Mouse (Mus musculus): ENCODE results near the gene Srsf6. TPM values are rescaled to one million over a fixed set of nuclear protein-coding genes. Genes with fewer than 3 reads are reported as not detected.

Srsf6 gene
- polyA plus RNA-seq, 1 experiment from 2014 or later = 243 TPM

- Histone ChIP-seq H3K9me3 (ENCODE audit: control insufficient read depth, low read length) (no peaks in the 10 kb centered on the region), H3K27ac (ENCODE audit: low read depth, low read length) (no peak overlapping the region), H3K4me1 (ENCODE audit: control insufficient read depth, insufficient read depth, low read length) (no peaks in the 10 kb centered on the region), H3K9ac (ENCODE audit: low read depth, low read length) (no peak overlapping the region), H3K36me3 (ENCODE audit: control insufficient read depth, insufficient read depth, low read length) (no peaks in the 10 kb centered on the region), H3K4me3 (ENCODE audit: low read length) (no peak overlapping the region), H3K27me3 (ENCODE audit: control insufficient read depth, insufficient read depth, low read length) (no peaks in the 10 kb centered on the region), H3K4me2 (replicated peaks; ENCODE audit: low read depth, low read length) (no peak overlapping the region)
- 8% methylated on average over 5 of the region's 5 CpGs for WGBS
- no peak for ATAC-seq (ENCODE audit: low FRiP score, low TSS enrichment)
Measured at GRCm38 (mm10) chr2:162968357-162968756, 37.0 kb downstream of the Srsf6 start.

- 83% methylated on average over 3 of the region's 3 CpGs for WGBS
- H3K27me3 ChIP-seq (ENCODE audit: control insufficient read depth, insufficient read depth, low read length) = no peaks in the 10 kb centered on the region
- H3K36me3 ChIP-seq (ENCODE audit: control insufficient read depth, insufficient read depth, low read length) = no peaks in the 10 kb centered on the region
- no peak overlapping the region for H3K27ac ChIP-seq (ENCODE audit: low read depth, low read length)
- no peak overlapping the region for H3K9ac ChIP-seq (ENCODE audit: low read depth, low read length)
- no peaks in the 10 kb centered on the region for H3K9me3 ChIP-seq (ENCODE audit: control insufficient read depth, low read length)
- no peak overlapping the region for H3K4me3 ChIP-seq (ENCODE audit: low read length)
- ATAC-seq (ENCODE audit: low FRiP score, low TSS enrichment) = no peak
- no peaks in the 10 kb centered on the region for H3K4me1 ChIP-seq (ENCODE audit: control insufficient read depth, insufficient read depth, low read length)
- H3K4me2 ChIP-seq (replicated peaks; ENCODE audit: low read depth, low read length) = no peak overlapping the region
Measured at GRCm38 (mm10) chr2:162969101-162969500, 37.8 kb downstream of the Srsf6 start.

GRCm38 (mm10) chr2:162970896-162971295, 39.6 kb downstream of the Srsf6 start:
- H3K9ac ChIP-seq (ENCODE audit: low read depth, low read length) = no peak overlapping the region
- 83% methylated on average over 6 of the region's 6 CpGs for WGBS
- H3K4me3 ChIP-seq (ENCODE audit: low read length) = no peak overlapping the region
- H3K4me1 ChIP-seq (ENCODE audit: control insufficient read depth, insufficient read depth, low read length) = no peaks in the 10 kb centered on the region
- no peaks in the 10 kb centered on the region for H3K27me3 ChIP-seq (ENCODE audit: control insufficient read depth, insufficient read depth, low read length)
- no peak for ATAC-seq (ENCODE audit: low FRiP score, low TSS enrichment)
- H3K4me2 ChIP-seq (replicated peaks; ENCODE audit: low read depth, low read length) = no peak overlapping the region
- no peak overlapping the region for H3K27ac ChIP-seq (ENCODE audit: low read depth, low read length)
- no peaks in the 10 kb centered on the region for H3K9me3 ChIP-seq (ENCODE audit: control insufficient read depth, low read length)
- no peaks in the 10 kb centered on the region for H3K36me3 ChIP-seq (ENCODE audit: control insufficient read depth, insufficient read depth, low read length)

GRCm38 (mm10) chr2:162972752-162973151, 41.4 kb downstream of the Srsf6 start:
- H3K9ac ChIP-seq (ENCODE audit: low read depth, low read length) = no peak overlapping the region
- no peaks in the 10 kb centered on the region for H3K4me1 ChIP-seq (ENCODE audit: control insufficient read depth, insufficient read depth, low read length)
- no peak overlapping the region for H3K4me2 ChIP-seq (replicated peaks; ENCODE audit: low read depth, low read length)
- no peak overlapping the region for H3K27ac ChIP-seq (ENCODE audit: low read depth, low read length)
- no peaks in the 10 kb centered on the region for H3K36me3 ChIP-seq (ENCODE audit: control insufficient read depth, insufficient read depth, low read length)
- ATAC-seq (ENCODE audit: low FRiP score, low TSS enrichment) = no peak
- H3K9me3 ChIP-seq (ENCODE audit: control insufficient read depth, low read length) = no peaks in the 10 kb centered on the region
- no peaks in the 10 kb centered on the region for H3K27me3 ChIP-seq (ENCODE audit: control insufficient read depth, insufficient read depth, low read length)
- no peak overlapping the region for H3K4me3 ChIP-seq (ENCODE audit: low read length)
- WGBS = 37% methylated on average over 7 of the region's 7 CpGs

GRCm38 (mm10) chr2:162973206-162973605, 41.9 kb downstream of the Srsf6 start:
- no peak for ATAC-seq (ENCODE audit: low FRiP score, low TSS enrichment)
- no peak overlapping the region for H3K4me3 ChIP-seq (ENCODE audit: low read length)
- H3K36me3 ChIP-seq (ENCODE audit: control insufficient read depth, insufficient read depth, low read length) = no peaks in the 10 kb centered on the region
- WGBS = 65% methylated on average over 5 of the region's 5 CpGs
- no peak overlapping the region for H3K27ac ChIP-seq (ENCODE audit: low read depth, low read length)
- no peaks in the 10 kb centered on the region for H3K4me1 ChIP-seq (ENCODE audit: control insufficient read depth, insufficient read depth, low read length)
- H3K27me3 ChIP-seq (ENCODE audit: control insufficient read depth, insufficient read depth, low read length) = no peaks in the 10 kb centered on the region
- H3K9me3 ChIP-seq (ENCODE audit: control insufficient read depth, low read length) = no peaks in the 10 kb centered on the region
- H3K9ac ChIP-seq (ENCODE audit: low read depth, low read length) = no peak overlapping the region
- H3K4me2 ChIP-seq (replicated peaks; ENCODE audit: low read depth, low read length) = no peak overlapping the region

GRCm38 (mm10) chr2:162973637-162974036, 42.3 kb downstream of the Srsf6 start:
- H3K4me2 ChIP-seq (replicated peaks; ENCODE audit: low read depth, low read length) = no peak overlapping the region
- H3K9ac ChIP-seq (ENCODE audit: low read depth, low read length) = no peak overlapping the region
- H3K27me3 ChIP-seq (ENCODE audit: control insufficient read depth, insufficient read depth, low read length) = no peaks in the 10 kb centered on the region
- no peak for ATAC-seq (ENCODE audit: low FRiP score, low TSS enrichment)
- H3K4me1 ChIP-seq (ENCODE audit: control insufficient read depth, insufficient read depth, low read length) = no peaks in the 10 kb centered on the region
- no peak overlapping the region for H3K4me3 ChIP-seq (ENCODE audit: low read length)
- H3K9me3 ChIP-seq (ENCODE audit: control insufficient read depth, low read length) = no peaks in the 10 kb centered on the region
- 22% methylated on average over 11 of the region's 11 CpGs for WGBS
- H3K36me3 ChIP-seq (ENCODE audit: control insufficient read depth, insufficient read depth, low read length) = no peaks in the 10 kb centered on the region
- H3K27ac ChIP-seq (ENCODE audit: low read depth, low read length) = no peak overlapping the region

- Histone ChIP-seq H3K27ac (ENCODE audit: low read depth, low read length) (no peak overlapping the region), H3K4me3 (ENCODE audit: low read length) (no peak overlapping the region), H3K4me1 (ENCODE audit: control insufficient read depth, insufficient read depth, low read length) (no peaks in the 10 kb centered on the region), H3K27me3 (ENCODE audit: control insufficient read depth, insufficient read depth, low read length) (no peaks in the 10 kb centered on the region), H3K9me3 (ENCODE audit: control insufficient read depth, low read length) (no peaks in the 10 kb centered on the region), H3K9ac (ENCODE audit: low read depth, low read length) (no peak overlapping the region), H3K36me3 (ENCODE audit: control insufficient read depth, insufficient read depth, low read length) (no peaks in the 10 kb centered on the region), H3K4me2 (replicated peaks; ENCODE audit: low read depth, low read length) (no peak overlapping the region)
- no peak for ATAC-seq (ENCODE audit: low FRiP score, low TSS enrichment)
- 78% methylated on average over 11 of the region's 11 CpGs for WGBS
Measured at GRCm38 (mm10) chr2:162975157-162975775, 43.9 kb downstream of the Srsf6 start.

GRCm38 (mm10) chr2:162976001-162976400, 44.7 kb downstream of the Srsf6 start:
- 72% methylated on average over 4 of the region's 4 CpGs for WGBS
- H3K36me3 ChIP-seq (ENCODE audit: control insufficient read depth, insufficient read depth, low read length) = no peaks in the 10 kb centered on the region
- ATAC-seq (ENCODE audit: low FRiP score, low TSS enrichment) = no peak
- no peak overlapping the region for H3K9ac ChIP-seq (ENCODE audit: low read depth, low read length)
- no peaks in the 10 kb centered on the region for H3K27me3 ChIP-seq (ENCODE audit: control insufficient read depth, insufficient read depth, low read length)
- no peak overlapping the region for H3K27ac ChIP-seq (ENCODE audit: low read depth, low read length)
- no peaks in the 10 kb centered on the region for H3K4me1 ChIP-seq (ENCODE audit: control insufficient read depth, insufficient read depth, low read length)
- H3K4me3 ChIP-seq (ENCODE audit: low read length) = no peak overlapping the region
- no peaks in the 10 kb centered on the region for H3K9me3 ChIP-seq (ENCODE audit: control insufficient read depth, low read length)
- H3K4me2 ChIP-seq (replicated peaks; ENCODE audit: low read depth, low read length) = no peak overlapping the region

- WGBS = 88% methylated on average over 6 of the region's 6 CpGs
- ATAC-seq (ENCODE audit: low FRiP score, low TSS enrichment) = no peak
- H3K4me1 ChIP-seq (ENCODE audit: control insufficient read depth, insufficient read depth, low read length) = 0 out of 2 replicates have a peak, but pooled peaks cover 5% of the 10 kb centered on the region
- no peaks in the 10 kb centered on the region for H3K9me3 ChIP-seq (ENCODE audit: control insufficient read depth, low read length)
- no peak overlapping the region for H3K4me2 ChIP-seq (replicated peaks; ENCODE audit: low read depth, low read length)
- H3K4me3 ChIP-seq (ENCODE audit: low read length) = no peak overlapping the region
- H3K36me3 ChIP-seq (ENCODE audit: control insufficient read depth, insufficient read depth, low read length) = no peaks in the 10 kb centered on the region
- H3K27ac ChIP-seq (ENCODE audit: low read depth, low read length) = no peak overlapping the region
- H3K27me3 ChIP-seq (ENCODE audit: control insufficient read depth, insufficient read depth, low read length) = no peaks in the 10 kb centered on the region
- H3K9ac ChIP-seq (ENCODE audit: low read depth, low read length) = no peak overlapping the region
Measured at GRCm38 (mm10) chr2:162984381-162984780, 53.1 kb downstream of the Srsf6 start.

All from kidney, embryonic 14.5 days (tissue).